Mouse (Mus musculus): Measurements from ENCODE around the gene Ak9. TPM values are rescaled to one million over a fixed set of nuclear protein-coding genes. Genes with fewer than 3 reads are reported as not detected.
A peak's percentile ranks its signal among the peaks of the same experiment; 100 is the strongest.

Gene Ak9
- polyA plus RNA-seq, 1 experiment from 2014 or later: 0.46 TPM

DNA sequence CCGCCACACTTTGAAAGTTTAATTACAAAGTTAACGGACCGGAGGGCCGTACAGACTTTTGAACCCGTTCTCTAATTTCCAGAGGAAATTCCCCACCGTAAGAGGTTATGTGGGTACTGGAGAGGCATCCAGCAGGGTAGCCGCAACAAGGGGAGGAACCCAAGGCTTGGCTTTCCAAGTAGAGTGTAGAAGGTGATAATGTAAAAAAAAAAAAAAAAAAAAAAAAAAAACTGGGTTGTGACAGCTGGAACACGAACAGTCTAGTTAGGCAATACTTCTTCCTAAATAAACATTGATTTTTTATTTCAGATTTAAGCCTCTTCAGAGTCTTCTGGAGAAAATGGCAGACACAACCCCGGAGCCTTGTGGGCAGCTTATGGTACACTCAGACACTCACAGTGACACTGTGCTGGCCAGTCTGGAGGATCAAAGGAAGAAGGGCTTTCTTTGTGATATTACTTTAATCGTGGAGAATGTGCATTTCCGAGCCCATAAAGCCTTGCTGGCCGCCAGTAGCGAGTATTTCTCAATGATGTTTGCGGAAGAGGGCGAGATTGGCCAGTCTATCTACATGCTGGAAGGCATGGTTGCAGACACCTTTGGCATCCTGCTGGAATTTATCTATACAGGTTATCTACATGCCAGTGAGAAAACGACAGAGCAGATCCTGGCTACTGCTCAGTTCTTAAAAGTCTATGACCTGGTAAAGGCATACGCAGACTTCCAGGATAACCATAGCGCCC is 147.2 kb downstream of the Ak9 start:
- H3K4me3 ChIP-seq (ENCODE audit: low read depth, low read length): peak overlapping the region; percentile 76
- no peak overlapping the region for H3K27ac ChIP-seq (ENCODE audit: low read depth, low read length)
- peak overlapping the region; percentile 61 for H3K4me2 ChIP-seq (replicated peaks; ENCODE audit: low read depth, low read length)
- H3K4me1 ChIP-seq (replicated peaks; ENCODE audit: control insufficient read depth, insufficient read depth, low read length): 0 out of 2 replicates have a peak, but pooled peaks cover 2% of the 10 kb centered on the region
- ATAC-seq (ENCODE audit: low FRiP score): peak; percentile 6; the same call in 1 of the 2 replicates
- H3K9ac ChIP-seq (ENCODE audit: low read depth, low read length): peak overlapping the region; percentile 64
- H3K9me3 ChIP-seq (ENCODE audit: control insufficient read depth, low read length): no peaks in the 10 kb centered on the region
- H3K36me3 ChIP-seq (ENCODE audit: control insufficient read depth, insufficient read depth, low read length): no peaks in the 10 kb centered on the region
- H3K27me3 ChIP-seq (ENCODE audit: control insufficient read depth, insufficient read depth, low read length): no peaks in the 10 kb centered on the region
- no peak for DNase-seq (ENCODE audit: low spot score)
- WGBS: 59% methylated on average over 18 of the region's 18 CpGs

DNA sequence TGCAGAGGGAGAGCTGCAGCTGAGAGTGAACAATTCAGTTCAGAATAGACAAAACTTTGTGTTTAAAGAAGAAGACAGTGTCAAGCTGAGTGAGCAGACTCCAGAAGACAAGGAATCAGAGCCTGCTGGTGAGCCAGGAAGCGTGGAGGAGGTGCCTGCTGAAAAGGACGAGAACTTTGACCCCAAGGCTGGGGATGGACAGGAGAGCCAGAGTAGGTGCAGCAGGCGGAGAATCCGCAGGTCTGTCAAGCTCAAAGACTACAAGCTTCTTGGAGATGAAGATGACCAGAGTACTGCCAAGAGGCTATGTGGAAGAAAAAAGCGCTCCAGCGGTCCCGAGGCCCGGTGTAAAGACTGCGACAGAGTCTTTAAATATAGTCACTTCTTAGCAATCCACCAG is 147.9 kb downstream of the Ak9 start:
- no peak overlapping the region for H3K4me3 ChIP-seq (ENCODE audit: low read depth, low read length)
- H3K27me3 ChIP-seq (ENCODE audit: control insufficient read depth, insufficient read depth, low read length): no peaks in the 10 kb centered on the region
- no peak overlapping the region for H3K27ac ChIP-seq (ENCODE audit: low read depth, low read length)
- WGBS: 96% methylated on average over 9 of the region's 9 CpGs
- no peaks in the 10 kb centered on the region for H3K36me3 ChIP-seq (ENCODE audit: control insufficient read depth, insufficient read depth, low read length)
- H3K4me1 ChIP-seq (replicated peaks; ENCODE audit: control insufficient read depth, insufficient read depth, low read length): 0 out of 2 replicates have a peak, but pooled peaks cover 2% of the 10 kb centered on the region
- 0 out of 2 replicates have a peak overlapping the region, but pooled peaks have one; percentile 0 for H3K4me2 ChIP-seq (replicated peaks; ENCODE audit: low read depth, low read length)
- H3K9ac ChIP-seq (ENCODE audit: low read depth, low read length): no peak overlapping the region
- ATAC-seq (ENCODE audit: low FRiP score) (no peak), DNase-seq (ENCODE audit: low spot score) (no peak)
- H3K9me3 ChIP-seq (ENCODE audit: control insufficient read depth, low read length): no peaks in the 10 kb centered on the region

DNA sequence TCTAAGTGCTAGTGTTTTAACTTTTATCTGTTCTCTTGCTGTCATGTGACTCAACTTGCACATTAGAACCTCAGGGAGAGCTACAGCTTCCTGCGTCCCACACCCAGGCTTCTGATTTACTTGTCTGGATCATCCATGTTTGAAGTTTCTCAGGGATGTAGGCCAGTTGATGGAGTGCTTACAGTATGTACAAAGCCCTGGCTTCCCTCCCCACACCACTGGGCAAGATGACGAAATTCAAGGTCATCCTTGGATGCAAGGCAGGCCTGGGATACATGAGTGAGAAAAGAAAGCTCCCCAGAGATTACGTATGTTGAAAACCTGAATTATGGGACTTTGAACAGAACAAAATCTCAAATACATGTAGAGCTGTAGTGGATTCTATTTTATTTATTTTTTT is 149.0 kb downstream of the Ak9 start:
- DNase-seq (ENCODE audit: low spot score) (no peak), ATAC-seq (ENCODE audit: low FRiP score) (no peak)
- no peaks in the 10 kb centered on the region for H3K9me3 ChIP-seq (ENCODE audit: control insufficient read depth, low read length)
- H3K4me1 ChIP-seq (replicated peaks; ENCODE audit: control insufficient read depth, insufficient read depth, low read length): 0 out of 2 replicates have a peak, but pooled peaks cover 2% of the 10 kb centered on the region
- no peak overlapping the region for H3K9ac ChIP-seq (ENCODE audit: low read depth, low read length)
- no peaks in the 10 kb centered on the region for H3K27me3 ChIP-seq (ENCODE audit: control insufficient read depth, insufficient read depth, low read length)
- H3K4me2 ChIP-seq (replicated peaks; ENCODE audit: low read depth, low read length): no peak overlapping the region
- 89% methylated on average over 3 of the region's 3 CpGs for whole genome bisulfite sequencing
- H3K36me3 ChIP-seq (ENCODE audit: control insufficient read depth, insufficient read depth, low read length): no peaks in the 10 kb centered on the region
- H3K4me3 ChIP-seq (ENCODE audit: low read depth, low read length): no peak overlapping the region
- H3K27ac ChIP-seq (ENCODE audit: low read depth, low read length): no peak overlapping the region

DNA sequence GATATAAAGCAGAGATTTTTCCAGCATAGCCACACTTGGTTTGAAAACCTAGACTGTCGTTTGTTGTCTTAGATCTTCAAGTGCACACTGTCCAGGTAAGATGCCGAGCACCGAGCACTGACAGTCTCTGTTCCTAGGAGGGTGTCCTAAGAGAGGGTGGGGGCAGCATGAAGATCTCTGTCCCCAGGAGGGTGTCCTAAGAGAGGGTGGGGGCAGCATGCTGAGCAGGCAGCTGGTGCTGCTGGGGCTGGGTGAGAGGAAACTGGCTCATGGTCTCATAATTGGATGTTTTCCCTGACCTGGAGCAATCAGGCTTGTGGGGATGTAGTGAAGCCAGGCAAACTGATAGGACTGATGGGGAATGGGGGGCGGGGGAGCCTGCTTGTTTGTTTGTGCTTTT is 156.2 kb downstream of the Ak9 start:
- H3K27ac ChIP-seq (ENCODE audit: low read depth, low read length): no peak overlapping the region
- H3K4me1 ChIP-seq (replicated peaks; ENCODE audit: control insufficient read depth, insufficient read depth, low read length): no peaks in the 10 kb centered on the region
- no peaks in the 10 kb centered on the region for H3K27me3 ChIP-seq (ENCODE audit: control insufficient read depth, insufficient read depth, low read length)
- 82% methylated on average over 4 of the region's 4 CpGs for WGBS
- DNase-seq (ENCODE audit: low spot score) (no peak), ATAC-seq (ENCODE audit: low FRiP score) (no peak)
- H3K4me2 ChIP-seq (replicated peaks; ENCODE audit: low read depth, low read length): no peak overlapping the region
- no peak overlapping the region for H3K4me3 ChIP-seq (ENCODE audit: low read depth, low read length)
- no peak overlapping the region for H3K9ac ChIP-seq (ENCODE audit: low read depth, low read length)
- no peaks in the 10 kb centered on the region for H3K9me3 ChIP-seq (ENCODE audit: control insufficient read depth, low read length)
- H3K36me3 ChIP-seq (ENCODE audit: control insufficient read depth, insufficient read depth, low read length): 0 out of 2 replicates have a peak, but pooled peaks cover 3% of the 10 kb centered on the region

DNA sequence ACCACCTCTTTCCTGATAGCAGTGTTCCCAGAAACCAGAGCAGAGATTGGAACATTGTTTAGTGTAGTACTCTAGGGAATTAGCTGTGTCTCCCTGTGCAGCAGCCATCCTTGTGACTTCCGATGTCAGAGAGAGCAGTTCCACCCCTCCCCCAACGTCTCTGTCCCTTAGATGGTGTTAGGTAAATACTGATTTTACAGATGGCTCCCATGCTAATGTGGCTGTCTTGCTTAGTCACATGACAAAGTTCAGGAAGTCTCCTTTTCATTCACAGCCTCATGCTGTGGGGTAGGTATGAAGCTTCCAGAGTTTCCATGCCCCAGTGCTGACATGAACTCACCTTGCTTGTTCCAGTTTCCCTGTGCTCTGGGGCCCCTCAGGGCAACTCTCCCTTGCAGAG is 156.7 kb downstream of the Ak9 start:
- no peaks in the 10 kb centered on the region for H3K4me1 ChIP-seq (replicated peaks; ENCODE audit: control insufficient read depth, insufficient read depth, low read length)
- 0 out of 2 replicates have a peak, but pooled peaks cover 3% of the 10 kb centered on the region for H3K36me3 ChIP-seq (ENCODE audit: control insufficient read depth, insufficient read depth, low read length)

DNA sequence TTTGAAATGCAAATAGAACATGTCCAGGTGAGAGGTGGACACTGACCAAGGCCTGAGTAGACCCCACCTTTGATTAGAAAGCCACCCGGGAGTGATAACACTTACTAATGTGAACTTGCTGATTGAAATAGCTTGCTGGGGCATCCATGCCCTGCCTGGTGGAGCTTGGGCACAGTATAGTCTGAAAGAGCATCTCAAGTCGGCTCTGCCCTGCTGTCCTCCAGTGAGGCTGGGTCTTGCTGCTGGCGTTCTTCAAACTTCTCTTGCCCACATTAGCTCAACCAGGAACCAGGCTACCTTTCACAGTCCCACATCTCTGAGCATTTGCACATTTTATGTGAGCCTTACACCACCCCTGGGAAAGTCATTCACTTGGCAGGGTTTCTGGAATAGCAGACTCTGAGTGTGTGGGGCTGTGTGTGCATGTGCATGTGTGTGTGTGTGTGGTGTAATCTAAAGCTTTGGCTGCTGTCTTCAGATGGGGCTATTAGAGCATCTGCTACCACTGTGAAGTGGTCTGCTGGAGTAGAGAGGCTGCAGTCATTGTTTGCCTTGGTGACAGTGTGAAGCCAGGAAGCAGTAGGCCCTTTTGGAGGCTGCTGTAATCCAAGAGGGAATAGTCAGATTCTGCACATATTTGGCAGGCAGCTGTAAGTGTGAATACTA is 157.4 kb downstream of the Ak9 start:
- 89% methylated on average over 3 of the region's 3 CpGs for WGBS
- Histone ChIP-seq H3K4me1 (replicated peaks; ENCODE audit: control insufficient read depth, insufficient read depth, low read length) (no peaks in the 10 kb centered on the region), H3K4me3 (ENCODE audit: low read depth, low read length) (no peak overlapping the region), H3K9me3 (ENCODE audit: control insufficient read depth, low read length) (no peaks in the 10 kb centered on the region), H3K4me2 (replicated peaks; ENCODE audit: low read depth, low read length) (no peak overlapping the region), H3K9ac (ENCODE audit: low read depth, low read length) (no peak overlapping the region), H3K36me3 (ENCODE audit: control insufficient read depth, insufficient read depth, low read length) (0 out of 2 replicates have a peak, but pooled peaks cover 3% of the 10 kb centered on the region), H3K27ac (ENCODE audit: low read depth, low read length) (no peak overlapping the region), H3K27me3 (ENCODE audit: control insufficient read depth, insufficient read depth, low read length) (no peaks in the 10 kb centered on the region)
- DNase-seq (ENCODE audit: low spot score) (no peak), ATAC-seq (ENCODE audit: low FRiP score) (no peak)

More for the DNA sequence above, 156.7 kb downstream of the Ak9 start:
- H3K4me3 ChIP-seq (ENCODE audit: low read depth, low read length): no peak overlapping the region
- no peak overlapping the region for H3K27ac ChIP-seq (ENCODE audit: low read depth, low read length)
- no peak for DNase-seq (ENCODE audit: low spot score)
- H3K9me3 ChIP-seq (ENCODE audit: control insufficient read depth, low read length): no peaks in the 10 kb centered on the region
- no peak overlapping the region for H3K9ac ChIP-seq (ENCODE audit: low read depth, low read length)
- no peak for ATAC-seq (ENCODE audit: low FRiP score)
- H3K27me3 ChIP-seq (ENCODE audit: control insufficient read depth, insufficient read depth, low read length): no peaks in the 10 kb centered on the region
- 37% methylated on average over 2 of the region's 2 CpGs for WGBS
- H3K4me2 ChIP-seq (replicated peaks; ENCODE audit: low read depth, low read length): no peak overlapping the region

DNA sequence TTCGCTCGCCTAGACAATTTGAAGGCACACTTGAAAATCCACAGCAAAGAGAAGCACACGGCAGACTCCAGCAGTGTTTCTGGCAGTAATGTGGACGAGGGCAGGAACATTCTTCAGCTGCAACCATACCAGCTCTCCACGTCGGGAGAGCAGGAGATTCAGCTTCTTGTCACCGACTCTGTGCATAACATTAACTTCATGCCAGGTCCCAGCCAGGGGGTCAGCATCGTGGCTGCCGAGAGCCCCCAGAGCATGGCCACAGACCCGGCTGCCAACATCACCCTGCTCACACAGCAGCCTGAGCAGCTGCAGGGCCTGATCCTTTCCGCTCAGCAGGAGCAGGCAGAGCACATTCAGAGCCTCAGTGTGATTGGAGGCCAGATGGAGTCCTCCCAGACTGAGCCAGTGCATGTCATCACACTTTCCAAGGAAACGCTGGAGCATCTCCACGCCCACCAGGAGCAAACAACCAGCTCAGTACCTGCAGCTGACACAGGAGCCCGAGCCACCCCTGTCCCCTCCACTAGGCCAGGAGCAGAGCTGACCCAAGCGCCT is 160.7 kb downstream of the Ak9 start:
- ATAC-seq (ENCODE audit: low FRiP score) (0 out of 2 replicates have a peak, but pooled peaks have one; percentile 12), DNase-seq (ENCODE audit: low spot score) (no peak)
- Histone ChIP-seq H3K4me1 (replicated peaks; ENCODE audit: control insufficient read depth, insufficient read depth, low read length) (no peaks in the 10 kb centered on the region), H3K9ac (ENCODE audit: low read depth, low read length) (no peak overlapping the region), H3K36me3 (ENCODE audit: control insufficient read depth, insufficient read depth, low read length) (0 out of 2 replicates have a peak, but pooled peaks cover 3% of the 10 kb centered on the region), H3K4me2 (replicated peaks; ENCODE audit: low read depth, low read length) (no peak overlapping the region), H3K27ac (ENCODE audit: low read depth, low read length) (no peak overlapping the region), H3K27me3 (ENCODE audit: control insufficient read depth, insufficient read depth, low read length) (no peaks in the 10 kb centered on the region), H3K9me3 (ENCODE audit: control insufficient read depth, low read length) (no peaks in the 10 kb centered on the region), H3K4me3 (ENCODE audit: low read depth, low read length) (no peak overlapping the region)
- 37% methylated on average over 15 of the region's 15 CpGs for WGBS

DNA sequence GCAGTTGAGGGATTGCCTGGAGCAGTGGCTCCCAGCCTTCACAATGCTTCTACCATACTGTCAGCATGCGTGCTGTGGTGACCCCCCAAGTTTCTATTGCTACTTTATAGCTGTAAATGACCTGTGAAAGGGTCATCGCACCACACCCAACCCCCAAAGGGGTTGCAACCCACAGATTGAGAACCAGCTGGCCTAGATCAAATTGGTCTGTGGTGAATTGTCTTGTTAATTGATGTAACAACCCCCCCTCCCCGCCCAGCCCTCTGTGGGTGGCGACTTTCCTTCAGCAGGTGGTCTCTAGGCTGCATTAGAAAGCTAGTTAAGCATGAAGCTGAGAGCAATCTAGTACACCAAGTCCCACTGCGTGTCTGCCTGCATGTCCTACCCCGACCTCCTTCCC is 163.5 kb downstream of the Ak9 start:
- H3K36me3 ChIP-seq (ENCODE audit: control insufficient read depth, insufficient read depth, low read length): 0 out of 2 replicates have a peak, but pooled peaks cover 3% of the 10 kb centered on the region
- no peak overlapping the region for H3K4me2 ChIP-seq (replicated peaks; ENCODE audit: low read depth, low read length)
- DNase-seq (ENCODE audit: low spot score) (no peak), ATAC-seq (ENCODE audit: low FRiP score) (no peak)
- no peaks in the 10 kb centered on the region for H3K9me3 ChIP-seq (ENCODE audit: control insufficient read depth, low read length)
- H3K27me3 ChIP-seq (ENCODE audit: control insufficient read depth, insufficient read depth, low read length): no peaks in the 10 kb centered on the region
- H3K4me3 ChIP-seq (ENCODE audit: low read depth, low read length): no peak overlapping the region
- 31% methylated on average over 6 of the region's 6 CpGs for WGBS
- no peak overlapping the region for H3K27ac ChIP-seq (ENCODE audit: low read depth, low read length)
- H3K9ac ChIP-seq (ENCODE audit: low read depth, low read length): no peak overlapping the region
- H3K4me1 ChIP-seq (replicated peaks; ENCODE audit: control insufficient read depth, insufficient read depth, low read length): no peaks in the 10 kb centered on the region
